Mouse (Mus musculus) brain, adult 10 weeks (tissue): ENCODE results near the gene Ampd3. TPM values are rescaled to one million over a fixed set of nuclear protein-coding genes. Genes with fewer than 3 reads are reported as not detected.

Experiments used
- polyA plus RNA-seq: library from polyadenylated mRNA; stranded (reverse); fragments of 350-450 nt; fragmentation: Illumina TruSeq; extraction: RNeasy Lipid Tissue Mini Kit (QIAGEN cat#74804); gene quantifications from one replicate; pipeline ENCODE4 v1.2.3, GENCODE M21; 2015; ENCODE audit warnings: low read depth, low replicate concordance

Ampd3 gene
- polyA plus RNA-seq = 17.5 TPM

GRCm38 (mm10) chr7:110768001-110768400 is at the start of gene Ampd3:
Gene Ampd3 (plus strand): TSS chr7:110768206.

GRCm38 (mm10) chr7:110843916-110844874 is 76.2 kb downstream of the Ampd3 start, which contains the start of gene Rnf141:
Gene Rnf141 (minus strand): TSS chr7:110844457.

Other genes starting within 250 kb of the Ampd3 start
- gene Sbf2, start 153.3 kb upstream of the Ampd3 start, polyA plus RNA-seq = 20.5 TPM
- gene Adm, start 140.5 kb upstream of the Ampd3 start, polyA plus RNA-seq = 4.0 TPM
- 72.3 TPM for gene Rnf141, start 76.3 kb downstream of the Ampd3 start, polyA plus RNA-seq
- 0.54 TPM for gene Lyve1, start 95.0 kb downstream of the Ampd3 start, polyA plus RNA-seq
- gene Mrvi1, start 214.3 kb downstream of the Ampd3 start, polyA plus RNA-seq = 3.6 TPM